Mouse (Mus musculus): ENCODE results near the gene Vill.

Gene Vill

DNA sequence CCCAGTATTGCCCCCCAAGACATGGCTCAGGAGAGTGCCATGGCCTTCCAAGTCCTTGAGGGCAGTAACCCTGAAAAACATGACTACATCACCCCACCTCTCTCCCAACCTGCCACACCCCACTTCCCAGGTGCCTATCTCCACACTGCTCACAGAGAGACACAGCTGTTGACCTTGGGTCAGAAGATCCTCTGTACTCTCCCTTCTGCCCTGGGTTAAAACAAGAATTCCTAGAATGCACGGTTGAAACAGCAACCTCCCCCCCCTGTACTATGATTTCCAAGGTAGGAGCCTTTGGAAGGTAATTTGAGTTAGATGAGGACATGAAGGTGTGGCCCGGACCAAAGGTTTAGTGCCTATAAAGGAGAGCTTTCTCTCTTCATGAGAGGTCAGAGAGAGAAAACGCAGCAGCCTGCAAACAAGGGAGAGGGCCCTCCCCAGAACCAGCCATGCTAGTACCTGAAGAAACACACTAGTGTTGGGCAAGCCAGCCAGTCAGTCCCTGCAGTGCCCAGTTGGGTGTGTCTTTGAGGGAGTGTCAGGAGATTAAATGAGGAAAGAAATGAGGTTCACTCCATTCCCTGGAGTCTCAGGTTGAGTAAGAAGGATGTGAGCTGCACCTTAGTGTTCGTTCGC, 27.6 kb downstream of the Vill start:
- no peak for DNase-seq (ENCODE audit: low read depth, low spot score)

- DNase-seq (ENCODE audit: low read depth, low spot score) = peak; percentile 51
Observed at GRCm38 (mm10) chr9:119082039-119082438, 29.5 kb downstream of the Vill start.

DNA sequence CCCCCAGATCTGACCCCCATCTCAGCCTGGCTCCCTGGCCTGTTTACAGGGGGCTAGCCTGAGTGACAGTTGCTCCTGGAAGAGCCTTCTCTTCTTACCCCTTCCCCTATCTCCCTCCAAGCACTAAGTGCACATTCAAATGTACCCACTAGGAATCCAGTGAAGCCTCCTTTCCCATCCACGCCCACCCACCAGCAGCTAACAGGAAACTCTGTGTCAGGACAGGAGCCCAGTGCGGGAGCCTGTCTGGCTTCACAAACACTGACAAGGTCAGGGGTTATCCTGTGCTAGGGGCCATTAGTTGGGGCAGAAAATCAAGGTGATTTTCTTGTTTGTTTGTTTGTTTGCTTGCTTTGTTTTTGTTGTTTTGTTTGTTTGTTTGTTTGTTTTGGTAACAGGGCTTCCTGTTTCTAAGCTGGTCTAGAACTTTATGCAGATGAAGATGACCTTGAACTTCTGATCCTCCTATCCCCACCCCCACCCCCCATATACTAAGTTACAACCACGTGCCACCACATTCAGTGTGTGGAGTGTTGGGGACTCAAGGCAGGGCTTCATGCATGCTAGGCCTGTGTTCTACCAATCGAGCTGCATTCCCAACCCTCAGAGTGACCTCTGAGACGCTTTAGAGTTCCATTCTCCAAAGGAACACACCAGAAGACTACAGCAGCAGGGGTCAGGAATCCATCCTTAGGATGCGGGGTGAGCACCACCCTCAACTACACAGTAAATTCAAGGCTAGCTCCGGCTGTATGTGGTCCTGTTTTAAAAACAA, 30.3 kb downstream of the Vill start:
- no peak for DNase-seq (ENCODE audit: low read depth, low spot score)

GRCm38 (mm10) chr9:119083966-119084365, 31.4 kb downstream of the Vill start:
- no peak for DNase-seq (ENCODE audit: low read depth, low spot score)

DNA sequence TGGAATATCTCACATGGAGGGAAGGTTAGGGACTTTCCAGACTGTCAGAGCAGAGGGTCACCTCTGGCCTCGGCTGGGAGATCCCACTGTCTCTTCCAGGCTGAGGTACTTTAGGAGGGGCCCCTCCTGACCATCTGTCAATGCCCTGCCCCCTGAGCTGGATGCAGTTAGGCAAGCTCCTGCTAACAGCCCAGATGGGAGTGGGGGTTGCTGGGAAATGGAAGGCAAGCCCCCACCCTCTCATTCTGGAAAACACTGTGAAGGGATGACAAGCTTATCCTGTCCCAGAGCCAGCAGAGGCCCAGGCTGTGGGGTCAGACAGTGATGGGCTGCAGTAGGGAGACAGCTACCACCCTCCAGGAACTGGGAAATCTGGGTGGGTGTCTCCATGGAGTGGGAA, 33.9 kb downstream of the Vill start:
- no peak for DNase-seq (ENCODE audit: low read depth, low spot score)

- no peak for DNase-seq (ENCODE audit: low read depth, low spot score)
Observed at GRCm38 (mm10) chr9:119087309-119087708, 34.7 kb downstream of the Vill start.

GRCm38 (mm10) chr9:119088148-119088801, 35.7 kb downstream of the Vill start:
- peak; percentile 83 for DNase-seq (ENCODE audit: low read depth, low spot score)

- DNase-seq (ENCODE audit: low read depth, low spot score) = no peak
Observed at GRCm38 (mm10) chr9:119089437-119089836, 36.9 kb downstream of the Vill start.

GRCm38 (mm10) chr9:119090462-119090861, 37.9 kb downstream of the Vill start:
- no peak for DNase-seq (ENCODE audit: low read depth, low spot score)

GRCm38 (mm10) chr9:119091581-119092310, 39.2 kb downstream of the Vill start:
- no peak for DNase-seq (ENCODE audit: low read depth, low spot score)

DNA sequence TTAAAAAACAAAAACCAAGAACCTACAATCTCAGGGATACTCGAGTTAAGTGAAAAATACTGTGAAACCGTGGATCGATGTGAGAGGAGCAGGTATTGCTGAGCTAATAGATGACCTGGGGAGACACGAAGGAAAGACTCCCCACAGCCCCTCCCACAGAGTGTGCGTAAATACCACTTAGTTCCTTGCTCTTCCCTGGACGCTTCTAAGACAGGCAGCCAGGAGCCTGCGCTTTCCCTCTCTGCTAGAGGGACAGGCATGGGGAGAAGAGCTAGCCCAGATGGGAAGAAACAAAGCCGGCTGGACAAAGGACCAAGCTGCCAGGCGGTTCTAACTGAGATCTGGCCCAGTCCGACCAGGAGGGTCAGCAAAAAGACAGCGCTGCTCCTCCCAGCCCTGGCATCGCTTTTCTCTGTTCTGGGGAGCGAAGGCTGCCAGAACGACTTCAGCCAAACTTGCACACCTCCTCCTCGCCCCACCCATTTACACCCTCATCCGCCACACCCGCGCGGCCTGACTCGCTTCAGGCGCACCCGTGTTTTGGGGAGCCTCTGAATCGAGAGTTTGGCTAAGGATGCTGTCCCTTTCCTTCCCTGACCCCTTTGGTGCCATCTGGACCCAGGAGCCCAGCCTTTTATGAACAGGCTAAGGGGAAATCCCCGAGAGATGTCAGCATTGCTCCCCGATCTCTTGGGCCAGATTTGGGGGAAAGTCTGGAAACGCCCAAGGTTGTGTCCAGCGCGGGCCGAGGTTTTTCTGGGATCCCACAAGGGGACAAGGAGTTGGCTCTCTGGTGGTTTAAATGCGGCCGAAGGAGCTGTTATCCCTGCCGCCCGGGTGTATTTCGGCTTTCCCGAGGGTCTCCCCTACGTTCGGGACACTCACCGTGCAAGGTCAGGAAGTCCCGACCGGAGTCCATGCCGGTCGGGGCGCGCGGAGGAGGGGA, 40.2 kb downstream of the Vill start:
- DNase-seq (ENCODE audit: low read depth, low spot score) = no peak

DNA sequence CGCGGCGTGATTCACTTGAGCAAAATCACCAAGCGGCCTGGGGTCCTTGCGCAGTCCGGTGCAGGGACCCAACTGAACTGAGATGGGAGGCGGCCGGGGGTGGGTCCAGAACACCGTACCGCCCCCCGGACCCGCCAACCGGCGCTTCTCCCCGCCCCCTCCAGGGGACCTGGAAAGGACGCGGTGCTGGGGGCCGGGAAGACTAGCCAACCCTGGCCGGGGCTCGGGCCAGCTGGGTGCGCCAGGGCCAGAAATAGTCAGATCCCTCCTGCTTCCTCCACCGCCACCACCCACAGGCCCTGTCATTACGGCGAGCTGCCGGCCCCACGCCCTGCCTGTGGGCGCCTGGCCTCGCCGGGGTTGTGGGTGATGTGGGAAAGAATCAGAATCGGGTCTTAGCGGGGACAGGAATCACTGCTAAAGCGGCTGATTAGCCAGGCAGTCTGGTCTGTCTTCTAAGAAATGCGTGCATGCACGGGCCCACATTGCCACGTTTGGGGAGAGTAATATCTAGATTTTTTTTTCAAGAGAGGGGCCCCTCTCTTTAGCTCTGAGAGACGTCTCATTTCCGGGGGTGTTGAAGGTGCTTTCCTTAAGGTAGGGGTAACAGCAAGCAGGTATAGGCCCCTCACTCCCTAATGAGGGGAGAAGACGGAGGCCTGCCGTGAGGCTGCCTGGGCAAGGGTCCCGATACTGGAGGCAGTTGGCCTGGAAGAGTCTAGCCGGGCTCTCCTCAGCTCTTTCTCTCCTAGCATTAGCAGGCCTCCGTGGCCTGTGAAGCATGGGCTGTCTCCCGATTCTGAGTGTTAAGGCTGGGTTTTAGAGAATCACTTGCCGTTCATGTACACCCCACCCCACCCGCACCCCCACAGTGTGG, 41.1 kb downstream of the Vill start, which contains the start of gene Plcd1:
Plcd1 (minus strand) TSS at position 84 of the 877 bp plus-strand sequence.
- peak; percentile 67 for DNase-seq (ENCODE audit: low read depth, low spot score)

GRCm38 (mm10) chr9:119094462-119095109, 42.0 kb downstream of the Vill start:
- no peak for DNase-seq (ENCODE audit: low read depth, low spot score)

DNA sequence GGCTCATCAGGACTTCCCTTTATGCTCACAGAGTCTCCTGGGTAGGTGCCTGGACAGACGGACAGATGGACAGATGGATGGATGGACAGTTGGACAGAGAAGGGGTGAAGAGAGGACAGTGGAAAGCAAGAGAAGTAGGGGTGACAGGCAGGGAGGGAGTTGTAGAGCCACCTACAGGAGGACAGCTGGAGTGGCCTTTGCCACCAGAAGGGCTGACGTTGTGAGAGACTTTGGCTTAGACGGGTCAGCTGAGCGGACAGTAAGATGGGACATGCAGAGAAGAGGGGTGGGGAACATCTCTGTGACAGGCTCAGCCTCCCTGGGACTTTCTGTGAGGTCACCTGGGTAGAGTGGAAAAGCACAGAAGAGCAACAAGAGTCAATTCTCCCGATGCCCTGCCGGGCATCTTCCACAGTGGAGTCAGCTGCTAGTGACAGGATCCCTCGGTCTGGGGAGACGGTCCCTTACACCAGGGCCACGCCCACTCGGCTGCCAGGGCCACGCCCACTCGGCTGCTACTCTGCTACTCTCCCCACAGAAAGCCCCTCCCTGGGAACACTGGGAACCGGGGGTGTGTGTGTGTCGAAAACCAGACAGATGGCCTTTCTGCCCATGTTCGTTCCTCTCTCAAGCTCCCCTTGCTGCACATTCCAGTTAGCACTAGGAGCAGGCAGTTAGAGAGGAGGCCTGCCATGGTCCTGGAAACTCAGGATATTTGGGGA, 47.8 kb downstream of the Vill start:
- no peak for DNase-seq (ENCODE audit: low read depth, low spot score)

GRCm38 (mm10) chr9:119101992-119102782, 49.6 kb downstream of the Vill start, which contains the start of gene Dlec1:
Gene Dlec1, plus strand, starts transcription at chr9:119102478.
- peak; percentile 92 for DNase-seq (ENCODE audit: low read depth, low spot score)

DNA sequence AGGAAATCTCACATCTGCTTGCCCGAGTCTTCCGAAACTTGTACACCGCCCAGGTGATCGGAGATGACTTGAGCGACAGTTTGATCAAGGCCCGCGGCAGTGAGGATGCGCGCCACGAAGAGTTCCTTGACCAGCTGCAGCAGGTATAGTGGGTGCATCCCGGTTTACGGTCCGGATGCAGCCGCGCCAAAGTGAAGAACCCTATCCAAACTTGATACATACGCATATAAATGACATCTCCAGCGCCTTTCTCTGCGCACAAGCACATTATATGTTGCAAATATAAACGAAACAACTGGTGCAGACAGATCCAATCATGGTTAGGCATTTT, 50.2 kb downstream of the Vill start:
- DNase-seq (ENCODE audit: low read depth, low spot score) = no peak

- no peak for DNase-seq (ENCODE audit: low read depth, low spot score)
Observed at GRCm38 (mm10) chr9:119107566-119107965, 55.0 kb downstream of the Vill start.

Data from forelimb bud, embryonic 11.5 days (tissue).